Mouse (Mus musculus): Measurements from ENCODE around the gene Mcemp1. TPM values are rescaled to one million over a fixed set of nuclear protein-coding genes. Genes with fewer than 3 reads are reported as not detected.

The Mcemp1 gene
- polyA plus RNA-seq, 1 experiment = 0.10 TPM

- Histone ChIP-seq H3K4me3 (replicated peaks) (no peak overlapping the region), H3K9me3 (no peaks in the 10 kb centered on the region), H3K27me3 (replicated peaks) (peaks cover 2% of the 10 kb centered on the region), H3K4me1 (peaks cover 40% of the 10 kb centered on the region), H3K36me3 (replicated peaks; ENCODE audit: low read length) (no peaks in the 10 kb centered on the region)
- TF ChIP-seq GATA1 (IDR thresholded peaks at IDR 0.05; ENCODE audit: borderline replicate concordance, low read length) (no peak), FLI1 (IDR thresholded peaks at IDR 0.05; ENCODE audit: low read length) (no peak)
These were observed 1.1 kb upstream of the Mcemp1 start for GRCm38 (mm10) chr8:3664405-3664804.

DNA sequence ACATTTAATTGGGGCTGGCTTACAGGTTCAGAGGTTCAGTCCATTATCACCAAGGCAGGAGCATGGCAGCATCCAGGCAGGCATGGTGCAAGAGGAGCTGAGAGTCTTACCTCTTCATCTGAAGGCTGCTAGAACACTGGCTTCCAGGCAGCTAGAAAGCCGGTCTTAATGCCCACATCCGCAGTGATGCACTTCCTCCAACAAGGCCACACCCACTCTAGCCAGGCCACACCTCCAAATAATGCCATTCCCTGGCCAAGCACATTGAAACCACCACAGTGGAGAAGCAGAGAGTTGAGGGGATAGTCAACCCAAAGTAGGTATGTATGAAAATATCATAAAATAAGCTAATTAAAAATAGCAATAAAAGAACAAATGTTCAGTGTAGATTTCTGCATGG lies 4.8 kb downstream of the Mcemp1 start:
- H3K36me3 ChIP-seq (replicated peaks; ENCODE audit: low read length) = no peaks in the 10 kb centered on the region
- peaks cover 52% of the 10 kb centered on the region for H3K4me1 ChIP-seq
- no peaks in the 10 kb centered on the region for H3K9me3 ChIP-seq
- TF ChIP-seq FLI1 (IDR thresholded peaks at IDR 0.05; ENCODE audit: low read length) (no peak), GATA1 (IDR thresholded peaks at IDR 0.05; ENCODE audit: borderline replicate concordance, low read length) (no peak)
- peaks cover 2% of the 10 kb centered on the region for H3K27me3 ChIP-seq (replicated peaks)
- peak overlapping the region; percentile 50 for H3K4me3 ChIP-seq (replicated peaks)

- TF ChIP-seq FLI1 (IDR thresholded peaks at IDR 0.05; ENCODE audit: low read length) = no peak
- TF ChIP-seq GATA1 (IDR thresholded peaks at IDR 0.05; ENCODE audit: borderline replicate concordance, low read length) = no peak
- H3K4me1 ChIP-seq = peaks cover 53% of the 10 kb centered on the region
These were observed 6.5 kb downstream of the Mcemp1 start, which contains the start of gene Fcor for GRCm38 (mm10) chr8:3671980-3672491. TSS of gene Fcor (minus strand) at chr8:3672362.

GRCm38 (mm10) chr8:3674671-3675070 lies 9.1 kb downstream of the Mcemp1 start:
- Histone ChIP-seq H3K36me3 (replicated peaks; ENCODE audit: low read length) (peaks cover 15% of the 10 kb centered on the region), H3K4me3 (replicated peaks) (no peak overlapping the region), H3K9me3 (no peaks in the 10 kb centered on the region), H3K4me1 (peaks cover 80% of the 10 kb centered on the region), H3K27me3 (replicated peaks) (no peaks in the 10 kb centered on the region)
- TF ChIP-seq FLI1 (IDR thresholded peaks at IDR 0.05; ENCODE audit: low read length) (no peak), GATA1 (IDR thresholded peaks at IDR 0.05; ENCODE audit: borderline replicate concordance, low read length) (no peak)

More at GRCm38 (mm10) chr8:3671980-3672491, 6.5 kb downstream of the Mcemp1 start, which contains the start of gene Fcor:
- H3K36me3 ChIP-seq (replicated peaks; ENCODE audit: low read length) = no peaks in the 10 kb centered on the region
- H3K27me3 ChIP-seq (replicated peaks) = peaks cover 2% of the 10 kb centered on the region
- no peaks in the 10 kb centered on the region for H3K9me3 ChIP-seq
- H3K4me3 ChIP-seq (replicated peaks) = peak within 1 kb of the TSS; percentile 94

DNA sequence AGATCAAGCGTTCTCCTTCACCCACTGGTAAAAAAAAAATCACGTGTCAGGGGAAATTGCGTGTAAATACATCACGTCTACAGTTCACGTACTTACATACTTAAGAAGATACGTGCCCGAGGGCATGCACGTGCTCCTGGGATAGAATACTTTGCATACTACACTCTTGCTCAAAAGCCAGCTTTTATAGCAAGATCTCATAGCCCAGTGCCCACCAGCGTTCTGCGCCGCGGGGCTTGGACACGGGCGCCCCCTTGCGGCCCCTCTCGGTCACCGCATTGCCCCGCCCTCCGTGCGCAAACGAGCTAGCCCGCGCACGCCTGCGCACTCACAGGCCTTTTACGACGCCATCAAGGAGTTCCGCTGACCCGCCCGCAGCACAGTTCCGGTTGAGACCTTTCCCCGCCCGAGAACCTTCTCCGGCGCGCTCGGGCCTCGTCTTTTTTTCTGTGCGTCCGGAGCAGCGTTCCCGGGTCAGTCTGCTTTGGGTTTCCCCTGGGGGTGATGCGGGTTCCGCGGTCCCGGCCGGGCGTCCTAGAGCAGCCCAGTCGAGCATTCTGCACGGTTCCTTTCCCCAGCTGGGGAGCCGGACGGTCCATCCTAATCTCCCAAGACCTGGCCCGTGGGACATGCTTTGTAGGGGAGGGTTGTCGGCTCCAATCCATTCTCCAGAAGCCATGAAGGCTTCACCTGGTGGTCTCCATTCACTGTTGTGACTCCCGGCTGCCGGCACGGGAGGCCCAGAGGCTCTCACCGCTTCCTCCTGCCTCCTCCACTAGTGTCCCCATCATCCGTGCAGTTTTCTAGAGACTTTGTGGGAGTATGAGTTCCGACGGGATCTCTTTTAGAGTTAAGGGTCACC lies 10.8 kb downstream of the Mcemp1 start, which contains the start of gene Trappc5:
TSS of gene Trappc5 (plus strand) at position 169 of the 862 bp plus-strand sequence.
- no peaks in the 10 kb centered on the region for H3K9me3 ChIP-seq
- no peaks in the 10 kb centered on the region for H3K27me3 ChIP-seq (replicated peaks)
- H3K36me3 ChIP-seq (replicated peaks; ENCODE audit: low read length) = peaks cover 32% of the 10 kb centered on the region
- TF ChIP-seq GATA1 (IDR thresholded peaks at IDR 0.05; ENCODE audit: borderline replicate concordance, low read length) (no peak), FLI1 (IDR thresholded peaks at IDR 0.05; ENCODE audit: low read length) (0 out of 2 replicates have a peak, but pooled peaks have one; percentile 8)
- peak within 1 kb of the TSS; percentile 97 for H3K4me3 ChIP-seq (replicated peaks)
- peaks cover 80% of the 10 kb centered on the region for H3K4me1 ChIP-seq

GRCm38 (mm10) chr8:3676993-3677579 lies 11.5 kb downstream of the Mcemp1 start:
- Histone ChIP-seq H3K36me3 (replicated peaks; ENCODE audit: low read length) (peaks cover 39% of the 10 kb centered on the region), H3K27me3 (replicated peaks) (no peaks in the 10 kb centered on the region), H3K4me1 (peaks cover 76% of the 10 kb centered on the region), H3K4me3 (replicated peaks) (peak overlapping the region; percentile 97), H3K9me3 (no peaks in the 10 kb centered on the region)
- no peak for TF ChIP-seq GATA1 (IDR thresholded peaks at IDR 0.05; ENCODE audit: borderline replicate concordance, low read length)
- no peak for TF ChIP-seq FLI1 (IDR thresholded peaks at IDR 0.05; ENCODE audit: low read length)

- Histone ChIP-seq H3K4me3 (replicated peaks) (no peak overlapping the region), H3K9me3 (no peaks in the 10 kb centered on the region), H3K36me3 (replicated peaks; ENCODE audit: low read length) (peaks cover 54% of the 10 kb centered on the region), H3K27me3 (replicated peaks) (no peaks in the 10 kb centered on the region), H3K4me1 (peaks cover 82% of the 10 kb centered on the region)
- TF ChIP-seq GATA1 (IDR thresholded peaks at IDR 0.05; ENCODE audit: borderline replicate concordance, low read length) (no peak), FLI1 (IDR thresholded peaks at IDR 0.05; ENCODE audit: low read length) (no peak)
These were observed 13.3 kb downstream of the Mcemp1 start for GRCm38 (mm10) chr8:3678831-3679230.

DNA sequence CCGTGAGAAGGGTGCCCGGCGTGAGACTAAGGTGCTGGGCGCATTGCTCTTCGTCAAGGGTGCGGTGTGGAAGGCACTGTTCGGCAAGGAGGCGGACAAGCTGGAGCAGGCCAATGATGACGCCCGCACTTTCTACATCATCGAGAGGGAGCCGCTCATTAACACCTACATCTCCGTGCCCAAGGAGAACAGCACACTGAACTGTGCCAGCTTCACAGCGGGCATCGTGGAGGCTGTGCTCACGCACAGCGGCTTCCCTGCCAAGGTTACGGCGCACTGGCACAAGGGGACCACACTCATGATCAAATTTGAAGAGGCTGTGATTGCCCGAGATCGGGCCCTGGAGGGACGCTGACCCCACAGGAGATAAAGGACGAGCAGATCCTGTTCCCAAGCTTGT lies 13.7 kb downstream of the Mcemp1 start:
- peaks cover 54% of the 10 kb centered on the region for H3K36me3 ChIP-seq (replicated peaks; ENCODE audit: low read length)
- TF ChIP-seq FLI1 (IDR thresholded peaks at IDR 0.05; ENCODE audit: low read length) (no peak), GATA1 (IDR thresholded peaks at IDR 0.05; ENCODE audit: borderline replicate concordance, low read length) (no peak)
- peaks cover 81% of the 10 kb centered on the region for H3K4me1 ChIP-seq
- H3K27me3 ChIP-seq (replicated peaks) = no peaks in the 10 kb centered on the region
- H3K4me3 ChIP-seq (replicated peaks) = peak overlapping the region; percentile 46
- H3K9me3 ChIP-seq = no peaks in the 10 kb centered on the region

DNA sequence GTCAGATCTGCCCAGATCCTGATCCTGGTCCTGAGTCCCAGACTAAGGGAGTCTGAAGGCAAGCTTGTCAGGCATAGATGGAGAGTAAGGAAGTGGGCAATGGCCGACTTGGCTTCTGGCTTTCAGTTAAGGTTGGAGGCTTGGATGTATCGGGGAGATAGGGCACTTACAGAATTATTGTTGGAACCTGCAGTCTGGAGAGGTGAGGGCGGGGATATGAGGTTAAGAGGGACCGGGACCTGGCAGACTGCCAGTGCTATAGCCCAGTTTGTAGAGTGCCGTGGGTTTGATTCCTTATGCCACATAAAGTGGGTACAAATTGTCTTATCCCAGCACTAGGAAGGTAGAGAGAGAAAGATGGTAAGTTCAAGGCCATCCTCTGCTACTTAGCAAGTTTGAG lies 14.1 kb downstream of the Mcemp1 start:
- no peak overlapping the region for H3K4me3 ChIP-seq (replicated peaks)
- TF ChIP-seq GATA1 (IDR thresholded peaks at IDR 0.05; ENCODE audit: borderline replicate concordance, low read length) (no peak), FLI1 (IDR thresholded peaks at IDR 0.05; ENCODE audit: low read length) (no peak)
- no peaks in the 10 kb centered on the region for H3K27me3 ChIP-seq (replicated peaks)
- H3K36me3 ChIP-seq (replicated peaks; ENCODE audit: low read length) = peaks cover 54% of the 10 kb centered on the region
- peaks cover 78% of the 10 kb centered on the region for H3K4me1 ChIP-seq
- no peaks in the 10 kb centered on the region for H3K9me3 ChIP-seq

Measured in megakaryocyte, embryonic 14.5 days (primary cell).